Mouse (Mus musculus) CD4-positive, CD25-positive, alpha-beta regulatory T cell, adult 2 months (primary cell): ENCODE measurements around the gene Rell1.
A peak's percentile ranks its signal among the peaks of the same experiment; 100 is the strongest.

Source experiments
- DNase-seq: peaks from one replicate; pipeline ENCODE4 v3.0.0-alpha.2; 2012; ENCODE audit warnings: low read depth, low spot score

The Rell1 gene

GRCm38 (mm10) chr5:63953401-63954032, 15.2 kb downstream of the Rell1 start:
- DNase-seq = no peak

GRCm38 (mm10) chr5:63952039-63952438, 16.7 kb downstream of the Rell1 start:
- DNase-seq = no peak

- DNase-seq = no peak
Observed at GRCm38 (mm10) chr5:63951421-63951911, 17.2 kb downstream of the Rell1 start.

- DNase-seq = no peak
Observed at GRCm38 (mm10) chr5:63949195-63949594, 19.5 kb downstream of the Rell1 start.

- DNase-seq = no peak
Observed at GRCm38 (mm10) chr5:63947526-63947925, 21.2 kb downstream of the Rell1 start.

GRCm38 (mm10) chr5:63943291-63943690, 25.4 kb downstream of the Rell1 start:
- peak; percentile 20 for DNase-seq

- no peak for DNase-seq
Observed at GRCm38 (mm10) chr5:63941891-63942290, 26.8 kb downstream of the Rell1 start.

GRCm38 (mm10) chr5:63938575-63938974, 30.1 kb downstream of the Rell1 start:
- peak; percentile 23 for DNase-seq

- no peak for DNase-seq
Observed at GRCm38 (mm10) chr5:63936740-63937139, 32.0 kb downstream of the Rell1 start.

- no peak for DNase-seq
Observed at GRCm38 (mm10) chr5:63935581-63935980, 33.1 kb downstream of the Rell1 start.

GRCm38 (mm10) chr5:63932829-63933228, 35.9 kb downstream of the Rell1 start:
- DNase-seq = no peak

- no peak for DNase-seq
Observed at GRCm38 (mm10) chr5:63930824-63931358, 37.8 kb downstream of the Rell1 start.

GRCm38 (mm10) chr5:63925035-63925628, 43.6 kb downstream of the Rell1 start:
- no peak for DNase-seq

- DNase-seq = no peak
Observed at GRCm38 (mm10) chr5:63923305-63924025, 45.2 kb downstream of the Rell1 start.

- no peak for DNase-seq
Observed at GRCm38 (mm10) chr5:63918201-63918600, 50.5 kb downstream of the Rell1 start.

- no peak for DNase-seq
Observed at GRCm38 (mm10) chr5:63916457-63917139, 52.1 kb downstream of the Rell1 start.

- DNase-seq = no peak
Observed at GRCm38 (mm10) chr5:63914896-63915295, 53.8 kb downstream of the Rell1 start.

- DNase-seq = no peak
Observed at GRCm38 (mm10) chr5:63910171-63910960, 58.3 kb downstream of the Rell1 start.

- DNase-seq = no peak
Observed at GRCm38 (mm10) chr5:63907513-63907912, 61.2 kb downstream of the Rell1 start.

GRCm38 (mm10) chr5:63906149-63907093, 62.3 kb downstream of the Rell1 start:
- DNase-seq = peak; percentile 88
